Mouse (Mus musculus): ENCODE data around the gene Tmtc4.

DNA sequence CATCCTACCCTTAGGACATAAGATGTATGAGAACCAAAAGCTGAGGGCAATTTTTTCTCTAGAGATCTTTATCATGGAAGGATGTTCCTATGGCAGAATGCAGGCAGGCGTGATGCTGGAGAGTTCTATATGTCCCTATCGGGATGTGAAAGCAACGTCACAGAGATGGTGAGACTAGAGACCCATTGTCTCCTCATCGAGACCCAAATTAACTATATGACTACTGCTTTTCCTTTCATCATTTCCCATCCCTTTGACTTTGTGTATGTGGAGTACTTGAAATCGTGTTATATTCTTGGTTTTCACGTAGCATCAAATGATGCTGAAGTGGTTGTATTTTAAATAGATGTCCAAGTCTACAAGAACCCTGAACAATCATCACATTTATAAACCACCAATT lies 70.2 kb downstream of the Tmtc4 start, which contains the start of gene Ggact:
- TF ChIP-seq CTCF (IDR thresholded peaks at IDR 0.05; ENCODE audit: extremely low read depth, insufficient read depth, low read length) (no peak), POLR2A (IDR thresholded peaks at IDR 0.05; ENCODE audit: extremely low read depth, insufficient read depth, low read length) (no peak)

Data from cortical plate, adult 2 months (tissue).